Mouse (Mus musculus) erythroblast, embryonic 14.5 days (primary cell): ENCODE measurements at regions not wholly inside any gene's neighbourhood (a gene's known extent, or its start where the extent isn't known, plus 50 kb on each side); places are given as distances from the start of the nearest gene placed in this dataset.

Experiments used
- GATA1 ChIP-seq: IDR thresholded peaks from 2 replicates; pipeline ENCODE4 v1.6.1; 2012; ENCODE audit warnings: low read length, inconsistent platforms, mixed read lengths
- TAL1 ChIP-seq: IDR thresholded peaks from 3 replicates; pipeline ENCODE4 v1.6.1; 2012; ENCODE audit warnings: low read length, inconsistent platforms, mixed read lengths

DNA sequence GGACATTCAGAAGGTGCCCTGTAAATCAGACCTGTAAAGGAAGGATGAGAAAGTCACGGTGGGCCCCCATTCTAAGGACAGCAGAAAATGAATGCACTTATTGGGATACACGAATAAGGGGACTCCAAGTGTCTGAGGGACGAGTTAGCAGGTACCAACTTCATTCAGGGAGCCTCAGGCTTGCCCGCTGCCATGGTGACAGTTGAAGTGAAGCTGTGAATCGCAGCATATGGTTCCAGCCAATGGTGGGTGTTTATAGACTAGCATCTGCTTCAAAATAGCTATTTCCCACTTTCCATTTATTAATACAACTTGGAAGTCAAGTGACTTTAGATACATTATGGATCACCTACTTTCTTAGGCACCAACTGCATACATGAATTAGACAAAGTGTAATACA is 106.3 kb downstream of the En1 start:
- TF ChIP-seq TAL1 (no peak), GATA1 (no peak)
